In the genomic region with DNA sequence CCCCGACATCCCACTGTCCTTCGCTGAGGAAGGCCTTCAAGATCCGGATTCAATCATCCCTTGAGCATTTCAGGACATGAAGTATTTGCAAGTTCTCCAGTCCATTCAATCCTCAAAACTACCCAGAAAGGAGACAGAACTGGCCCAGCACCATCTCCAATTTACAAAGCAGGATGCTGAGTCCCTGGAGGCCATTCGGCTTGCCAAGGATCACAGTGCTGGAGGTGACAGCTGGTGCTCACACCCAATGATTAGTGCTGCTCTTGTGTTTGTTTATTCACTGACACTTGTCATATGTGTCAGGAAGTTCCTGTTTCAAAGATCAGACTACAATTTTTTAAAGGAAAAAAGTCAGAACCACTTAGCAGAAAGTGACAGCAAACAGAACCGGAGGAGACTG, we compare ENCODE assay signal across 14 mouse cellular contexts. TPM values are rescaled to one million over a fixed set of nuclear protein-coding genes. Genes with fewer than 3 reads are reported as not detected.
DNase-seq lines count a peak whose midpoint lies in the region; ATAC-seq and TF ChIP-seq lines count a peak whose summit lies in the region.
"Had no signal": no experiment of that assay in that cellular context is flagged by ENCODE, and none has a peak within 500 bp of the region (broad histone marks: within the 10 kb centered on the region; RNA-seq: fewer than 3 reads in every experiment).

No protein-coding gene starts in this region.

- TF ChIP-seq CTCF in kidney, adult 2 months (conservative IDR thresholded peaks at IDR 0.05; ENCODE audit: insufficient read depth, insufficient read length, low read depth, low read length): no peak
- no peak for TF ChIP-seq CTCF in kidney, postnatal 0 days (IDR thresholded peaks at IDR 0.05; ENCODE audit: low read depth)

- no peaks in the 10 kb centered on the region for H3K36me3 ChIP-seq in forebrain, embryonic 14.5 days (ENCODE audit: control insufficient read depth, insufficient read depth, low read length)
- H3K36me3 ChIP-seq in forebrain, embryonic 12.5 days (replicated peaks): no peaks in the 10 kb centered on the region
- no peaks in the 10 kb centered on the region for H3K36me3 ChIP-seq in kidney, adult 2 months (ENCODE audit: control insufficient read depth, insufficient read depth, low read length)
- H3K36me3 ChIP-seq in kidney, embryonic 14.5 days (ENCODE audit: control insufficient read depth, insufficient read depth, low read length): no peaks in the 10 kb centered on the region
- no peaks in the 10 kb centered on the region for H3K36me3 ChIP-seq in kidney, postnatal 0 days (ENCODE audit: insufficient read depth, low read length)
- H3K36me3 ChIP-seq: embryonic facial prominence, embryonic 15.5 days had no signal

- no peak; the same call in 1 of the 2 replicates for ATAC-seq in forebrain, embryonic 14.5 days
- ATAC-seq in forebrain, embryonic 12.5 days (ENCODE audit: low FRiP score): no peak
- ATAC-seq in kidney, embryonic 14.5 days (ENCODE audit: low FRiP score, low TSS enrichment): no peak
- ATAC-seq in kidney, postnatal 0 days (replicated peaks; ENCODE audit: low FRiP score, low read depth): no peak

- TF ChIP-seq POLR2A in kidney, adult 2 months (IDR thresholded peaks at IDR 0.05; ENCODE audit: low read depth, low read length): no peak

- H3K4me3 ChIP-seq in forebrain, embryonic 14.5 days (ENCODE audit: low read depth, low read length): no peak overlapping the region
- no peak overlapping the region for H3K4me3 ChIP-seq in forebrain, embryonic 12.5 days (replicated peaks)
- H3K4me3 ChIP-seq in kidney, adult 2 months (ENCODE audit: insufficient read depth, low read depth, low read length): no peak overlapping the region
- no peak overlapping the region for H3K4me3 ChIP-seq in kidney, embryonic 14.5 days (ENCODE audit: low read length)
- H3K4me3 ChIP-seq in kidney, postnatal 0 days (replicated peaks; ENCODE audit: low read depth, low read length): no peak overlapping the region
- H3K4me3 ChIP-seq: embryonic facial prominence, embryonic 15.5 days; neural tube, embryonic 12.5 days had no signal

- no peaks in the 10 kb centered on the region for H3K27me3 ChIP-seq in forebrain, embryonic 14.5 days (replicated peaks; ENCODE audit: control insufficient read depth, insufficient read depth, low read length)
- no peaks in the 10 kb centered on the region for H3K27me3 ChIP-seq in forebrain, embryonic 12.5 days
- no peaks in the 10 kb centered on the region for H3K27me3 ChIP-seq in kidney, adult 2 months (replicated peaks; ENCODE audit: control insufficient read depth, insufficient read depth, low read length)
- no peaks in the 10 kb centered on the region for H3K27me3 ChIP-seq in kidney, embryonic 14.5 days (ENCODE audit: control insufficient read depth, insufficient read depth, low read length)
- no peaks in the 10 kb centered on the region for H3K27me3 ChIP-seq in kidney, postnatal 0 days (ENCODE audit: insufficient read depth, low read length)
- H3K27me3 ChIP-seq: embryonic facial prominence, embryonic 15.5 days; neural tube, embryonic 12.5 days had no signal

- no peaks in the 10 kb centered on the region for H3K9me3 ChIP-seq in forebrain, embryonic 14.5 days (replicated peaks; ENCODE audit: control insufficient read depth, low read length)
- no peaks in the 10 kb centered on the region for H3K9me3 ChIP-seq in forebrain, embryonic 12.5 days
- H3K9me3 ChIP-seq in kidney, embryonic 14.5 days (ENCODE audit: control insufficient read depth, low read length): 0 out of 2 replicates have a peak, but pooled peaks cover 2% of the 10 kb centered on the region
- H3K9me3 ChIP-seq in kidney, postnatal 0 days (replicated peaks; ENCODE audit: low read length): no peaks in the 10 kb centered on the region
- H3K9me3 ChIP-seq: embryonic facial prominence, embryonic 15.5 days; neural tube, embryonic 12.5 days had no signal

- H3K4me2 ChIP-seq in forebrain, embryonic 14.5 days (ENCODE audit: low read length): no peak overlapping the region
- no peak overlapping the region for H3K4me2 ChIP-seq in forebrain, embryonic 12.5 days
- no peak overlapping the region for H3K4me2 ChIP-seq in kidney, embryonic 14.5 days (replicated peaks; ENCODE audit: low read depth, low read length)
- no peak overlapping the region for H3K4me2 ChIP-seq in kidney, postnatal 0 days (ENCODE audit: low read length)
- H3K4me2 ChIP-seq: embryonic facial prominence, embryonic 15.5 days; neural tube, embryonic 12.5 days had no signal

- H3K9ac ChIP-seq in forebrain, embryonic 14.5 days (ENCODE audit: low read length): no peak overlapping the region
- no peak overlapping the region for H3K9ac ChIP-seq in forebrain, embryonic 12.5 days
- H3K9ac ChIP-seq in kidney, embryonic 14.5 days (ENCODE audit: low read depth, low read length): no peak overlapping the region
- no peak overlapping the region for H3K9ac ChIP-seq in kidney, postnatal 0 days (ENCODE audit: low read depth, low read length)
- H3K9ac ChIP-seq: embryonic facial prominence, embryonic 15.5 days; neural tube, embryonic 12.5 days had no signal

- intact Hi-C loops in left cerebral cortex, postnatal 14 days (cut with DNase I): no loop called here

- peak; percentile 51 for DNase-seq in forebrain, embryonic 14.5 days (ENCODE audit: low spot score)
- peak; percentile 63 for DNase-seq in kidney, adult 2 months
- peak; percentile 43 for DNase-seq in heart, adult 8-10 months (ENCODE audit: low spot score)
- peak; percentile 22 for DNase-seq in kidney, postnatal 0 days (ENCODE audit: low spot score)
- DNase-seq in left cerebral cortex, postnatal 14 days (ENCODE audit: low spot score in 2 of 2): no peak
- DNase-seq in urinary bladder, adult 18-20 months (ENCODE audit: low spot score in 2 of 2): no peak
- DNase-seq: adrenal gland, postnatal 14 days; lung, adult 18-20 months; spleen, adult 18-20 months had no signal

- 86% methylated on average over 5 of the region's 5 CpGs for WGBS in forebrain, embryonic 14.5 days
- WGBS in forebrain, embryonic 12.5 days: 93% methylated on average over 5 of the region's 5 CpGs
- 73% methylated on average over 5 of the region's 5 CpGs for WGBS in kidney, adult 2 months
- 81% methylated on average over 5 of the region's 5 CpGs for WGBS in kidney, embryonic 14.5 days
- WGBS in kidney, postnatal 0 days: 83% methylated on average over 5 of the region's 5 CpGs

- H3K4me1 ChIP-seq in forebrain, embryonic 14.5 days (ENCODE audit: control insufficient read depth, insufficient read depth, low read length): no peaks in the 10 kb centered on the region
- H3K4me1 ChIP-seq in forebrain, embryonic 12.5 days: no peaks in the 10 kb centered on the region
- H3K4me1 ChIP-seq in kidney, adult 2 months (ENCODE audit: control insufficient read depth, insufficient read depth, low read length): no peaks in the 10 kb centered on the region
- H3K4me1 ChIP-seq in kidney, embryonic 14.5 days (ENCODE audit: control insufficient read depth, insufficient read depth, low read length): 0 out of 2 replicates have a peak, but pooled peaks cover 5% of the 10 kb centered on the region
- H3K4me1 ChIP-seq in kidney, postnatal 0 days (replicated peaks; ENCODE audit: insufficient read depth, low read length): no peaks in the 10 kb centered on the region
- H3K4me1 ChIP-seq: embryonic facial prominence, embryonic 15.5 days had no signal

- H3K27ac ChIP-seq in forebrain, embryonic 14.5 days (ENCODE audit: low read depth, low read length): no peak overlapping the region
- H3K27ac ChIP-seq in forebrain, embryonic 12.5 days: no peak overlapping the region
- H3K27ac ChIP-seq in kidney, adult 2 months (ENCODE audit: insufficient read depth, low read depth, low read length): no peak overlapping the region
- H3K27ac ChIP-seq in kidney, embryonic 14.5 days (ENCODE audit: low read depth, low read length): no peak overlapping the region
- no peak overlapping the region for H3K27ac ChIP-seq in kidney, postnatal 0 days
- H3K27ac ChIP-seq: embryonic facial prominence, embryonic 15.5 days; neural tube, embryonic 12.5 days had no signal

RNA-seq across cellular contexts. Expression of a gene that starts 14.3 kb away (rescaled TPM):
- polyA plus RNA-seq in forebrain, embryonic 14.5 days (2014; fragmentation: Nextera tagmentation; extraction: Ambion mirVana): 9.8 and 10.5 TPM in 2 replicates
- polyA plus RNA-seq in forebrain, embryonic 12.5 days (2016; fragmentation: Nextera tagmentation; extraction: Ambion mirVana): 11.9 and 13.0 TPM in 2 replicates
- 0.78 and 1.2 TPM in 2 replicates for polyA plus RNA-seq in kidney, adult 2 months (2012; rRNA removed)
- polyA plus RNA-seq in kidney, embryonic 14.5 days (2014; fragmentation: Nextera tagmentation; extraction: Ambion mirVana): 5.0 and 5.8 TPM in 2 replicates
- total RNA-seq in heart, adult 8-10 months (2022): 1 to 10 TPM in 1 of 4 experiments, under 1 TPM in 3; 0.79 to 1.7 (median 0.82) TPM
- 5.6 and 6.7 TPM in 2 replicates for polyA plus RNA-seq in kidney, postnatal 0 days (2015; fragmentation: Nextera tagmentation; extraction: Ambion mirVana)
- 1 to 10 TPM; 3.8 to 5.5 TPM for total RNA-seq in left cerebral cortex, postnatal 14 days (2021)
- total RNA-seq: megakaryocyte-erythroid progenitor cell, adult 5-6 weeks had no signal

Comparison
In these comparisons a context has a peak if more than half of its experiments do, and no peak if none do; other contexts are left out.
1. DNase-seq: peak in forebrain, embryonic 14.5 days (single experiment), kidney, adult 2 months (single experiment), heart, adult 8-10 months (single experiment) and kidney, postnatal 0 days (single experiment); none in left cerebral cortex, postnatal 14 days (0 of 2) and urinary bladder, adult 18-20 months (0 of 2).